Mouse (Mus musculus) embryo, embryonic 10 days (tissue): ENCODE data around the gene Maneal.

Experiments
- DNase-seq: peaks from one replicate; pipeline ENCODE4 v3.0.0-alpha.2; 2015; ENCODE audit warnings: low spot score

The Maneal gene

GRCm38 (mm10) chr4:124861283-124862188 lies at the start of gene Maneal:
Maneal (minus strand) TSS chr4:124862171.
- DNase-seq, result peak; percentile 35

GRCm38 (mm10) chr4:124905971-124906822 lies 44.2 kb upstream of the Maneal start:
- peak; percentile 84 for DNase-seq

DNA sequence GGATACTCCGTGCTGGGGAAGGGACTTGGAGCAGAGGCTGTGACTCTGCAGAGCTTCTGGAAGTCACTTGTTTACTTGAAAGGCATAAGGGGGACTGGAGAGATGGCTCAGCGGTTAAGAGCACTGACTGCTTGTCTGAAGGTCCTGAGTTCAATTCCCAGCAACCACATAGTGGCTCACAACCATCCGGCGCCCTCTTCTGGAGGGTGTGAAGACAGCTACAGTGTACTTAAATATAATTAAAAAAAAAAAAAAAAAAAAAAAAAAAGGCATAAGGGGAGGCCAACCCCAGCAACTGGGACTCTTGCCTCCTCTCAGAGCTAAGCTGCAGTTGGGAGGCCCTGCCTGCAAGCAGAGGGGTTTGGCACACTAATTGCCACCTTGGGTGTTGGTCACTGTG lies 43.4 kb upstream of the Maneal start:
- peak; percentile 36 for DNase-seq

GRCm38 (mm10) chr4:124899906-124900305 lies 37.9 kb upstream of the Maneal start:
- no peak for DNase-seq

DNA sequence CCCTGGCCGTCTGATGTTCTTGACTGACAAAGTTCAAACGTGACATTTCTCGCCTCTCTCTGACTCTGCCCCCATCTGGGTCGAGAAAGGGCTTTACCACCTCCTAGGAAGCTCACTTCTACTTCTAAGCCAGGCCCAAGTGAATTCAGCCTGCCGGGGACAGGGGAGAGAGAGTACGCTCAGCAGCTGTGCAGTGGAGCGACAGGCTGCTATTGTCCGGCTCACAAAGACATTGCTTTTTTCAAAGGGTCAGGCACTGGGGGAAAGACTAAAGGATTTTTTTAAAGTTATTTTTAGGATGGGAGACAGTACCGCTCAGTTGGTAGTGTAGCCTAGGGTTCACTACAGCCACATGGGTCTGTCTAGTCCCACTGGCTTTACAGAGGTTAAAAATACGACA lies 36.5 kb upstream of the Maneal start:
- DNase-seq, result peak; percentile 72

DNA sequence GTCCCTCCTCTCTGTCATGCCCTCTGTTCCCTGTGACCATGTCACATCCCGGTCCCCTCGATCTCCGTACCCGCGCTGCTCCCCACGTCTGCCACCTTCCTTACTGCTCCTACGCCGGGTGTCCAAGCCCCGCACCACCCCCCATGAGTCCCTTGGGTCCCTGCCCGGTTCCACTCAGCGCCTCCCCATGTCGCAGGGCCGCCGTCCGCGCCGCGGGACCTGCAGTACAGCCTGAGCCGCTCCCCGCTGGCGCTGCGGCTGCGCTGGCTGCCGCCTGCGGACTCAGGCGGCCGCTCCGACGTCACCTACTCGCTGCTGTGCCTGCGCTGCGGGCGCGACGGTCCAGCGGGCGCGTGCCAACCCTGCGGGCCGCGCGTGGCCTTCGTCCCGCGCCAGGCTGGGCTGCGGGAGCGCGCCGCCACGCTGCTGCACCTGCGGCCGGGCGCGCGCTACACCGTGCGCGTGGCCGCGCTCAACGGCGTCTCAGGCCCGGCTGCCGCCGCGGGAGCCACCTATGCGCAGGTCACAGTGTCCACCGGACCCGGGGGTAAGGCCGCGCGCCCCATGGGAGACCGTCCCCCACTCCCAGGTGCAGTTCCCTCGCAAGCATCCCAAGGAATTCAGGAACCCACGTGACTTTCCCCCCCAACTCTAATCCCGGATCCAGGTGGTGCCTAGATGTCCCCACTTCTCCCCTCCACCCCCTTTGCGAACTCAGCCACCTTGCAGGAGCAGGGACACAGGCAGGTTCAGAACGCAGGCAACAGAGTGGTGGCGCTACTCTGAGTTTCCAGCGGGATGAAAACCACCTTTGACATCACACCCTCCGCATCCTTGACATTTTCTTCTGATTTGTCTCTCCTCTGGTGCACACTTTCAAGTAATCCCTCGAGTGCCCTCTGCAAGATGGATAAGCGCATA lies 32.8 kb upstream of the Maneal start:
- peak; percentile 50 for DNase-seq

GRCm38 (mm10) chr4:124893769-124894168 lies 31.8 kb upstream of the Maneal start:
- DNase-seq, result no peak

DNA sequence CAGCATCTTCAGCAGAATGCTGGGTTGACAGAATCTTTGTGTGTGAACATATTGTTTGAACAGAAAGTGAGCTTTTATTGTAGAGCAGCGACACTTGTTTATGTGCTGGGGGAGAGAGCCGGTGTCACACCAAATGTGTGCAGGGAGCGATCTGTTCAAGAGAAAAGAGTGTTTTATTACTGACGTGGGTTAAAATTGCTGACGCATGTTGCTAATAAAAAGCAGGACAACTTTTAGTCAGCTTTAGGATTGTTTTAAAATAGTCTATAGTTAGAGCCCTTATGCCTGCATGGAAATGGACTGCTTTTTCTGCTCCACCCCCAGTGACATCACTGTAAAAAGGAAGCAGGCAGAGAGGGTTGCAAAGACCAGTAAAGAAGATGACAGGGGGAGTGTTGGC lies 28.9 kb upstream of the Maneal start:
- no peak for DNase-seq

DNA sequence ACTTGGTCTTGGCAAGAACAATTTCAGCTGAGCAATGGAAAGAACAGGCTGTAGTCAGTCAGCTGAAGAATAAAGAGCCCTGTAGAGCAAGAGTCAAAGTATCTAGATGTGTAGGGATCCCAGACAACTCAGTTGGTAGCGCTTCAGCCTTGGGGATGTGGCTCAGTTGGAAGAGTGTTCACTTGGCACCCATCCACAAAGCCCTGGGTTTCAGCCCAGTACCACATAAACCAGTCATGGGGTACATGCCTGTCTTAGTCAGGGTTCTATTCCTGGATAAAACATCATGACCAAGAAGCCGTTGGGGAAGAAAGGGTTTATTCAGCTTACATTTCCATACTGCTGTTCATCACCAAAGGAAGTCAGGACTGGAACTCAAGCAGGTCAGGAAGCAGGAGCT lies 28.0 kb upstream of the Maneal start:
- no peak for DNase-seq

GRCm38 (mm10) chr4:124888702-124889101 lies 26.7 kb upstream of the Maneal start:
- DNase-seq, result no peak

DNA sequence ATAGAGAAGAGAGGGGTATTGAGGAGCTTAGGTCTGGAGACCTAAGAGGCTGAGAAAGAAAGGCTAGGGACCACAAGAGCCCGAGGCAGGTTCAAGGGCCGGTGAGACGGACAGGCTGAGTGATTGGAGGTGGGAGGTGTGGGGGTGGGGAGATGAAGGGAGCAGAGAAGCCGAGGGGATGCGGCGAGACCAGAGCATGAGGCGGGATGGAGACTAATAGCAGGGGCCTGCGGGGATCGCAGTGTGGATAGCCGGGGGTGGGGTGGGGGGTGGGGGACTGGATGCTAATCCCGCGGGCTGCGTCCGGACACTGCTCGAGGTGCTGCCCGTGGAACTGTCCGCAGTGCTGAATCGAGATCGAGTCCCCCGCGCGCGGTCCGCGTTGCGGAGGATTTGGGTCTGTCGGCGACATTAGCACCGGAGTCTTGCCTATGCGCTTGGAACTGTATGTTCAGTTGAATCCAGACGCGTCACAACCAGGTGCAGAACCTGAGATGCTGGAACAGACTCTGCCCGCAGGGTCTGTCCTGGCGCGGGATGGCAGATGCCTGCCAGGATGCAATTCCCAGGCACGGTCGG lies 20.3 kb upstream of the Maneal start:
- DNase-seq, result peak; percentile 76

DNA sequence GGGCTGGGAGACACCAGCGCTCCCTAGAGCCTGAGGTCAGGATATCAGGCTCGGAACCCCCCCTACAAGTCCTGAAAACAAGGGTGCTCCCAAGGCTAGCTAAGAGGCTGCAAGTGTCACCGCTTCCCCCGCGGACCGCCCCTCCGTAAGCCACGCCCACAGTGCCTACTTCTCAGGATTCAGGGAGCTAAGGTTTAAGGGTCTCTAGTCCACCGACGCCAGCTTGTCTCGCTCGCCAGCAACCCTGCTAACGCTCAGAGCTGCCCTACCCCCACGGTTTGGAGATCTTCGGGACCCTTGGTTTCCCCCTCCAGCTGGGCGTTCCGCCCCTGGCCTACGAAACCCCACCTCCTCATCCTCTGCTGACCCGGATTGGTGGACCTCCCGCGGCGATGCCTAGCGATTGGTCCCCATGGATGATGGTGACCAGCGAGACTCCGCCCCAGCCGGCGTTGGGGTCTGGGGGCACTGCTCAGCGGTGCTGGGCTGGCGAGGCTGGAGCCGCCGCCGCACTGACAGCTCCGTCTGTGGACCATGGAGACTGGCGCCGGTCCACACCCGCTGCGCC lies 19.5 kb upstream of the Maneal start:
- DNase-seq, result peak; percentile 94

DNA sequence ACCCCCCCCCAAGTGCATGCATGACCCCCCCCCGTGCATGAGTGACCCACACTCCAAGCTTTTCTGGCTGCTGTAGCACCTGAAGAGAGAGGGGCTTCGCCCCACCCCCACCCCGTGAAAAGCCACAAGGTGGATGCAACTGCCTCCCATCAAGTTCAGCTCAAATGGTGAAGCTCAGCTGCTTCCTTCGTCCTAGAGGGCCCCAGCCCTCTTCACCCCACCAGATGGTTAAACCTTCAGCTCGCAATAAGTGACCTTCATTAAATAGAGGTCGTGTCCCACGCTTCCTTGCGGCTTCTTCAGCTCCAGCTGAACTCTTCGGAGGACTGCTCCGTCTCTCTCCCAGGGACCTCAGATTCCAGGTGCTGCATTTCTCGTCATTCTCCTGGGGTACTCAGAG lies 18.6 kb upstream of the Maneal start, which contains the start of gene Epha10:
Epha10 (plus strand) TSS at position 301 of the 400 bp plus-strand sequence.
- no peak for DNase-seq

- no peak for DNase-seq
These were observed 10.7 kb upstream of the Maneal start for GRCm38 (mm10) chr4:124872719-124873118.

GRCm38 (mm10) chr4:124860446-124860845 lies 1.5 kb downstream of the Maneal start:
- peak; percentile 90 for DNase-seq

DNA sequence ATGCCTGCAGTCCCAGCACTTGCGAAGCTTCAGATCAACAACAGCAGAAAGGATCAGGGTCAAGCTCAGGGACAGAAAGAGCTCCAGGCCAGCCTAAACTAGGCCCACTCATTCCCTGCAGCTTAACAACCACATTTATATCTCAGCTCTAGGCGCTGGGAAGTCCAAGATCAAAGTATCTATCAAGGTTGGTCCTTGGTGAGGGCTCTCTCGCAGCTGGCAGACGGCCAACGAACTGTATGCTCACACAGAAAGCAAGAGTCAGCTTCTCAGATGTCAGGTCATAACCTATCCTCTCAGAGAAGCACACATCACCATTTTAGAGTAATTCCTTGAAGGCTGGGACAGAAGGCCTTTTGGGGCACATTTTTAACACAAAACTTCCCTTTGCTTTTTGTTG lies 3.6 kb downstream of the Maneal start:
- DNase-seq, result no peak

GRCm38 (mm10) chr4:124856294-124856693 lies 5.7 kb downstream of the Maneal start:
- DNase-seq, result no peak

DNA sequence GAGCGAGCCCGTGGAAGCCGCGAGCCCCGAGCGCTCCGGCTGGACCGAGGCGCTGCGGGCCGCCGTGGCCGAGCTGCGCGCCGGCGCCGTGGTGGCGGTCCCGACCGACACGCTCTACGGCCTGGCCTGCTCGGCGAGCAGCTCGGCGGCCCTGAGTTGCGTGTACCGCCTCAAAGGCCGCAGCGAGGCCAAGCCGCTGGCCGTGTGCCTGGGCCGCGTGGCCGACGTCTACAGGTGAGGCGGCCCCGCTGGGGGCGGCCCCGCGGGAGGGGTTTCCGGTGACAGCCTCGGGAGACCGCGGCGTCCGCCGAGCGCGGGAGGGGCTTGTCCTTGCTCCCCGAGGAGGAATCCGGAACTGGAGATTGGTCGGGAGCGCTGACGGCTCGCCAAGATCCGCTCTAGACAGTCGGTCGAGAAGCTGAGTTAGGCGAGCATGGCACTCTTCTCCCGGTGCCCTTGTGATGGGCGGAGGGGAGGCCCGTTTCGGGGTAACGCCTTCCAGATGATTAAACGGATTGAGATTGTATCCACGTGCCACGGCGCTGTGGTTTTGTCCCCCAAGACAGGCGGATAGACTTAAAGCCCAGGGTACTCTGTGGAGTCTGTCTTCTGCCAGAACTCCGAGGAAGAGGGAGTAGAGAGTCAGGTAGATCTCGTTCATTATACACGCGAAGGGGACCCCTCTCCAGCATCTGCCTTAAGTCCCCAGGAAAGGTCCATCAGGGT lies 10.9 kb downstream of the Maneal start, which contains the start of gene 1110065P20Rik:
1110065P20Rik (minus strand) TSS at position 264 of the 726 bp plus-strand sequence.
- peak; percentile 43 for DNase-seq

DNA sequence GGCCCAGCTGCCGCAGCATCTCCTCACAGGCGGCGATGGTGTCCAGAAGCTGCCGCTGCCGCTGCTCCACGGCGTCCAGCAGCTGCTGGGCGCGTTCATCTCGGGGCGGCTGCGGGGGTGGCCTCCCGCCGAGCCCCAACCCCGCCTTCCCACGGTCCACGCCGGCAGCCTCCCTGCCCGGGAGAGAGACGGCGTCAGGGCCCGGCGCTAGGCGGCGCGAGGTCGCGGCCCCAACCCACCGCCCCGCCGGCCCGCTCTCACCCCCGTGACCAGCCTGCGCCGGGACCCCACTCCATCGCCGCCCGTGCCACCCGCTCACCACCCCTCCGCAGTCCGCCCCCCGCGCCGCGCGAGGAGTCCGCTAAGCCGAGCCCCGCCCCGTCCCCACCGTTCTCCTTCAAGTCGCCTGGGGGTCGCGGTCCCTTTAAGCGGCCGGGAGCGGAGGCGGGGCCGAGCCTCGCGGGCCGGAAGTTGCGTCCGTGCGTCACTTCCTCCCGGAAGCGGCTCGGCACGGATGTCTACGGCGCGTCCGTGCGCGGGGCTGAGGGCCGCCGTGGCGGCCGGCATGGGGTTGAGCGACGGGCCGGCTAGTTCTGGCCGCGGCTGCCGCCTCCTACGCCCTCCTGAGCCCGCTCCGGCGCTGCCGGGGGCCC lies 11.6 kb downstream of the Maneal start, which contains the start of gene Yrdc:
Yrdc (plus strand) TSS at position 419 of the 653 bp plus-strand sequence.
- peak; percentile 96 for DNase-seq
